Mouse (Mus musculus) adrenal gland, adult 2 months (tissue): Measurements from ENCODE around the gene Eefsec. TPM values are rescaled to one million over a fixed set of nuclear protein-coding genes. Genes with fewer than 3 reads are reported as not detected.

ENCODE experiments used
- DNase-seq: peaks from one replicate; pipeline ENCODE4 v3.0.0; 2021
- polyA plus RNA-seq: library from polyadenylated mRNA; depleted of rRNA; stranded (reverse); fragments of >200 nt; gene quantifications from 2 replicates; pipeline ENCODE4 v1.2.3, GENCODE M21; 2012
- total RNA-seq, 2 experiments: library from RNA; stranded (reverse); gene quantifications; 2 replicates each; pipeline ENCODE4 v1.2.3; 2021

The Eefsec gene
- total and polyA plus RNA-seq, 3 experiments = 15.4 to 22.4 (median 17.2) TPM

GRCm38 (mm10) chr6:88260645-88261044, 185.7 kb downstream of the Eefsec start:
- DNase-seq = no peak

GRCm38 (mm10) chr6:88259621-88260020, 186.7 kb downstream of the Eefsec start:
- DNase-seq = no peak

GRCm38 (mm10) chr6:88255435-88255834, 190.9 kb downstream of the Eefsec start:
- peak; percentile 11 for DNase-seq

GRCm38 (mm10) chr6:88254082-88254481, 192.3 kb downstream of the Eefsec start:
- DNase-seq = no peak

- DNase-seq = no peak
Observed at GRCm38 (mm10) chr6:88251798-88252478, 194.4 kb downstream of the Eefsec start.

GRCm38 (mm10) chr6:88251396-88251795, 194.9 kb downstream of the Eefsec start:
- DNase-seq = no peak

GRCm38 (mm10) chr6:88249231-88249630, 197.1 kb downstream of the Eefsec start:
- no peak for DNase-seq

GRCm38 (mm10) chr6:88242604-88243003, 203.7 kb downstream of the Eefsec start:
- DNase-seq = peak; percentile 80

- no peak for DNase-seq
Observed at GRCm38 (mm10) chr6:88236513-88236912, 209.8 kb downstream of the Eefsec start.

GRCm38 (mm10) chr6:88235983-88236382, 210.4 kb downstream of the Eefsec start:
- DNase-seq = no peak

- DNase-seq = no peak
Observed at GRCm38 (mm10) chr6:88235461-88235860, 210.9 kb downstream of the Eefsec start.

- no peak for DNase-seq
Observed at GRCm38 (mm10) chr6:88233996-88234395, 212.3 kb downstream of the Eefsec start.

GRCm38 (mm10) chr6:88232221-88232620, 214.1 kb downstream of the Eefsec start:
- no peak for DNase-seq

- no peak for DNase-seq
Observed at GRCm38 (mm10) chr6:88231821-88232220, 214.5 kb downstream of the Eefsec start.

- no peak for DNase-seq
Observed at GRCm38 (mm10) chr6:88229221-88229620, 217.1 kb downstream of the Eefsec start.

GRCm38 (mm10) chr6:88227537-88227936, 218.8 kb downstream of the Eefsec start:
- DNase-seq = no peak

- DNase-seq = no peak
Observed at GRCm38 (mm10) chr6:88226570-88226994, 219.8 kb downstream of the Eefsec start.

- DNase-seq = no peak
Observed at GRCm38 (mm10) chr6:88221968-88222367, 224.4 kb downstream of the Eefsec start, which contains the start of gene Dnajb8. Gene Dnajb8 (plus strand): TSS chr6:88222268.

GRCm38 (mm10) chr6:88219094-88219493, 227.2 kb downstream of the Eefsec start:
- DNase-seq = no peak

GRCm38 (mm10) chr6:88216199-88216598, 230.1 kb downstream of the Eefsec start:
- DNase-seq = no peak

GRCm38 (mm10) chr6:88215797-88216196, 230.5 kb downstream of the Eefsec start:
- no peak for DNase-seq

GRCm38 (mm10) chr6:88210182-88210581, 236.2 kb downstream of the Eefsec start:
- no peak for DNase-seq

- DNase-seq = no peak
Observed at GRCm38 (mm10) chr6:88209453-88209852, 236.9 kb downstream of the Eefsec start.

- DNase-seq = no peak
Observed at GRCm38 (mm10) chr6:88208321-88208720, 238.0 kb downstream of the Eefsec start.
